Mouse (Mus musculus): ENCODE measurements around the gene Fam117a. TPM values are rescaled to one million over a fixed set of nuclear protein-coding genes. Genes with fewer than 3 reads are reported as not detected.
A peak's percentile ranks its signal among the peaks of the same experiment; 100 is the strongest.

The Fam117a gene
- total RNA-seq (2015) (62.5 and 73.3 TPM in 2 replicates), total RNA-seq (2017) (63.5 and 72.2 TPM in 2 replicates)

DNA sequence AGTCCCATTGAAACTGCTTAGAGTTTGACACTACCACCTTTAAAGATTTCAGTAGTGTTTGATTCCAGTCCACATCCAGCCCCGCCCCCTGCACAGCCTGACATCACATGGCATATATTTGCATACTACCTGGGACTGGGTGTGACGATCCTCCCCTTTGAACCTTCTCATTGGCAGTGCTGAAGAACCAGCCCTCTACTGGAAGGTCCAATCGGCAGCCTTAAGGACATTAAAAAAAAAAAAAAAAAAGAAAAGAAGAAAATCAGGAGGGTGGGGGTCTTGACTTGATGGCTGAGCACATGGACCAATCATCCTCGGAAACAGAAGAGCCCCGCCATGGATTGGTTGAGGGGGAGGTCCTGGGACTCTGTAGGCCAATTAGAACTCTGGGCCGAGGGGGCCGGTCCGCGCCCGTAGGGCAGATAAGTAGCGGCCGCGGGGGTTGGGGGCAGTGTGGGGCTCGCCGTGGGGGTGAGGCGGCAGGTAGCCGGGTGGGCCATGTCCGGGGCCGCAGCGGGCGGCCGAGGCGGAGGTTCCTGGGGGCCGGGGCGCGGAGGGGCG lies at the start of gene Fam117a:
Gene Fam117a, plus strand, starts transcription at position 451 of the 561 bp plus-strand sequence.
- peak; percentile 79 for ATAC-seq (ENCODE audit: poor library complexity, severe bottlenecking)

DNA sequence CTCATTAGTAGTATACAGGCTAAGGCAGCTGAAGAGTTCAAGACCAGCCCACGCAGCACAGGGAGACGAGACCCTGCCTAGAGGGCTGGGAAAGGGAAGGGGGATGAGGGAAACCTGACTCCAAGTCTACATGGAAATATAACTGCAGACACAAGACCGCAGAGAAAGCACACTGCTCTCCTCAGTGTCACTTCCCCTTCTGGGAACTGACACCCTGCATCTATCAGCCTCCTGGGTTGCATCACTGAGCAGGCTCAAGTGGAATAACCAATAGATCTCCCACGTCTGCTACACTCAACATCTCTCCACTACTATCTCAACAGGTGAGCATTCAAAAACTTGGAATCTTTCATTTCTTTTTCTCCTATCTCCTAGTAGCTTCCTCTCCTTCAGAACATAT lies 44.8 kb upstream of the Fam117a start:
- ATAC-seq (ENCODE audit: poor library complexity, severe bottlenecking): peak; percentile 88

DNA sequence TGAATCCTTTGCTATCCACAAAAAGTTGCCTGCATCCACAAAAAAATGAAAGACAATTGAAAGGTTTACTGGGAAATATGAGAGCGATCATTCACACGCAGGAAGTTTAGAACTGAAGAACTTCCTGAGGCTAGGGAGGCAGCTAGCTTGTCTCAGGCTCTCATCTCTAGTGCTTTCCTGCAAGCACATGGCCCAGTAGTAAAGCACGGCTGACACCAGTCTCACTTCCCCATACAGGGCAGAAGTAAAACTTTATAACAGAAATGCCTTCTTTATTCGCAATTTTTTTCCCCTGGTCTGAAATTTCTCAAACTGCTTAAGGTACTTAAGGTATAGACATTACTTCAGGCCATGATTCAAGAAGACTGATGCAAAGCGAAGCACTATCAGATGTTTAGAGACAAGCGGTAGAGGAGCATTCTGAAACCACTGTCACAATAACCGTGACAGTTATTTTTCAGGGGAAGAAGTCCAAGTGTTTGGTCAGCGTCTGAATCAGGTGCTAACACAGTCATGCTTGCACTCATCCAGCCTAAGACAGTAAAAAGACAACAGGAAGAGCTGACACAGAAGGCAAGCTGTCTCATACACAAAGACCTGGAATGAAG lies 43.7 kb upstream of the Fam117a start:
- peak; percentile 81 for ATAC-seq (ENCODE audit: poor library complexity, severe bottlenecking)

DNA sequence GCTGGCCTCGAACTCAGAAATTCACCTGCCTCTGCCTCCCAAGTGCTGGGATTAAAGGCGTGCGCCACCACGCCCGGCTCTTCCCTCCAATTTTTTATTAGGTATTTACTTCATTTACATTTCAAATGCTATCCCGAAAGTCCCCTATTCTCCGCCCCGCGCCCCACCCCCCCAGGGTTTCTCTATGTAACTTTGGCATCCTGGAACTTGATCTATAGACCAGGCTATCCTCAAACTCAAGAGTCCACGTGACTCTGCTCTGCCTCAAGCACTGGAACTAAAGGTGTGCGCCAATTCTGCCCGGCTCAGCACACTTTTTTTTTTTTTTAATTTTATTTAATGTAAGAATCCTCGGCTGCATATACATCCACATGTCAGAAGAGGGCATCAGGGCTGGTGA lies 41.1 kb upstream of the Fam117a start:
- ATAC-seq (ENCODE audit: poor library complexity, severe bottlenecking): no peak

DNA sequence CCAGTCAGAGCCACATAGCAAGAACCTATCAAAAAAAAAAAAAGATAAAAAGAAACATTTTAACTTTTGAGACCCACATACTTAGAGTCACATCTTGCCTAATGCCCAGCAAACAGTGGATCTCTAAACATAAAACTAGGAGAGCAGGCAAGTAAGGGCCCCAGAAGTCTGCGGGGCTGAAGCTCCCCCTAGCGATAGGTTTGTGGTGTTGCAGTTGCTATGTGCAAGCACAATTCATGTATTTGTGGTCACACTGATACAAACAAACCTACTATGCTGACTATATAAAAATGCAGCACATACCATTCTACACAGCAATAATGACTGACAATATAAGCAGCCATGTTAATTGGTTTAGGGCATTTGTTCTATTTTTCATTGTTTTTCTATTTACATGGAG lies 38.7 kb upstream of the Fam117a start:
- ATAC-seq (ENCODE audit: poor library complexity, severe bottlenecking): peak; percentile 89

DNA sequence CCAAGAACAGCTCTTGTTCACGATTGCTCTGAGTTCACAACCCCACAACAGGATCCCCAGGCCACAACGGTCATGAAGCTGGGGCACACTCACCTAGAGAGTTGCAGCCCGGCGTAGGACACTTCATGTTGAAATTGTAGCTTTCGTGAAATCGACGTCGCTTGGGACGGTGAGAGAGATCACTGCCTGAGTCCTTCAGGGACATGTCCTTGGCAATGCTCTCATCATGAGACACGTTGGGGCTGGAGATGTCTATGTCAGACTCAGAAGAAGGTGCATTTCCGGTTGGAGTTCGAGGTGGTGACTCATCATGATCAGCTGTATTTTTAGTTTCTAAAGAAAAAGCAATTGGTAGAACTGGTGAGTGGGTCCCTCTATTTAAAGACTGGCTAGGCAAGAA lies 36.9 kb upstream of the Fam117a start:
- ATAC-seq (ENCODE audit: poor library complexity, severe bottlenecking): no peak

DNA sequence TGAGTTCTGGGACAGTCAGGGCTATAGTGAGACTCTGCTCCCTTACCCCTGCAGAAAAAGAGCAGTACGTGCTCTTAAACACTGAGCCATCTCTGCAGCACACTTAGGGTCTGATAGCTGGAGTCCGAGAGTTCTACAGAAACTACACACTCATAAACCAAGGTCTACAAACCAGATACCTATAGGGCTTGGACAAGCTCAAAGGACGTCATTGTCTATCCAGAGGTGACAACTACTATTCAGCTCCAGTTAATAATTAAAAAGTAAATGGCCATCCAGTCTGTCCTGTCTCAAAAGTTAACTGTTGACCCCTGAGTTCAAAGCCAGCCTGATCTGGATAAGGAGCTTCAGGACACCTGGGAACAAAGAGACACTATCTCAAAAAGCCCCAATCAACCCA lies 35.0 kb upstream of the Fam117a start:
- no peak for ATAC-seq (ENCODE audit: poor library complexity, severe bottlenecking)

DNA sequence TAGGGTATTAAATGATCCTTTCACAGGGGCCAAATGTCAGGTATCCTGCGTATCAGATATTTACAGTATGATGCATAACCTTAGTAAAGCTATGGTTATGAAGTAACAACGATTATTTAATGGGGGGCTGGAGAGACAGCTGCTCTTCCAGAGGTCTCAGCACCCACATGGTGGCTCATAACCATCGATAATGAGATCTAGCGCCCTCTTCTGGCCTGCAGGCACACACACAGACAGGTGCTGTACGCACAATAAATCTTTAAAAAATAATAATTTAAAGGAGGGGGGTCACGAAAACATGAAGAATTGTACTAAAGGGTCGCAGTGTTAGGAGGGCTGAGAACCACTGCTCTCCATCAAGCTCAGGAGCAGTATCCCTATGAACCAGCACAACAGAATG lies 31.2 kb upstream of the Fam117a start:
- no peak for ATAC-seq (ENCODE audit: poor library complexity, severe bottlenecking)

DNA sequence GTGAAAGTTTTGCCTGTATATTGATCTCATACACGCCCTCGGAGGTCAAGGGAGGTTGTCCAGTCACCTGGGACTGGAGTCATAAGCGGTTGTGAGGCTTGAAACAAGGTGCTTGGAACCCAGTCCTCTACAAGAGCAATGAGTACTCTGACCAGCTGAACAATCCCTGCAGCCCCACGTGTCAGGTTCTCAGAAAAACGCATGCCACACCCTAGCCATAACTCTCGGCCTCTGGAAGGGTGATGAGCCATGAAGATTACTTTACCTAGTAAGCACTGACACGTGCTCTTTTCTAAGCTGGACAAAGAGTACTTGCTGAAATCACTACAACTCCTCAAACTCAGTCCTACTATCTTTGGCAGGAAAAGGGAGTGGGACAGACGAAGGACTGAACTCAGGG lies 29.3 kb upstream of the Fam117a start:
- no peak for ATAC-seq (ENCODE audit: poor library complexity, severe bottlenecking)

DNA sequence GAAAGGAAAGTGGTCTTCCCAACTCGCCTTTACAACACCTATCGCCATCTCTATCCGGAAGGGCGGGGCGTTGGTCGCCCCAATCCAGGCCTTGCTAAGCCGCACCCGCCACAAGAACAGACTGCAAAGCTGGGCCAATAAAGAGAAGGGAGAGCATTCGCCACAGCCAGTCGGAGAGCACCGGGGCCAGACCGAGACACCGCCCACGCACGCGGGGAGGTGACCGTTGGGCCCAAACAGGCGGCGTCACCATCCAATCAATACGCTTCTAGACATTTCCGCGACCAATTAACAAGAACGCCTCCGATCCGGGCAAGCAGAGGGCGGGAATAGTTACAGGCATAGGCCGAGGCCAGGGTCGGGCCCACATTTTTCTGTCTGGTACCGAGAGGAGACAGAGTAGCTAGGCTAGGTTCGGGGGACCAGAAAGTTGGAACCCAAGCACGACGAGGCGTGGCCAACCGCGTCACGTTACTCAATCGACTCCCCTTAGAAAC lies 27.3 kb upstream of the Fam117a start:
- peak; percentile 91 for ATAC-seq (ENCODE audit: poor library complexity, severe bottlenecking)

DNA sequence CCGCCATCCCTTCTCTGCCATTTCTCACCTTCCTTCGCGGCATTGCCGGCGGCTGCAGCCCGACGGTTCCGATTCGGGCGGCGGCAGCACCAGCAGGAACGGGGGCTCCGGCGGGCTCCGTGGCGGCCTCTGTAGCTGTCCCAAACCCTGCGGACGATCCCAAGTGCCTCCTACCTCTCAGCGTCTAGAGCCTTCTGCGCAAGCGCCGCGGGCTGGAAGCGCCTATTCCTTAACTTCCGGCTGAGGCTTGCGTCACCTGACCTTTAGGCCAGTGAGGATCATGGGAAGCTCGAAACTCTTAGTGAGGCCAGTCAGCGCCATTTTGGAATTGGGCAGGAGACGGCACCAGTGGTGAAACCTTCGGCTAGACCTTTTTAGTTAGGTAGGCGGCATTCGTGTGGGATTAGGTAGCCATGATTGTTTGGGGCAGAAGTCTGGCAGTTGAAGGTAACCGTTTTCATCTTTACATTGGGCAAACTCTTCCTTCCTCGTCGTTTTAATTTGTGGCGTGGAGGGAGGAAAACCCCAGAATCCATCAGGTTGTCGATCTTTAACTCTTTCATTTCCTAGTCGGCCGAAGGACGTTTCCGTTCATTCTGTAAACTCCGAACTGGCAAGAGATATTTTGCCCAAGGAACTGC lies 26.7 kb upstream of the Fam117a start, which contains the start of gene Kat7:
Gene Kat7, minus strand, starts transcription at position 240 of the 641 bp plus-strand sequence.
- ATAC-seq (ENCODE audit: poor library complexity, severe bottlenecking): peak; percentile 84

DNA sequence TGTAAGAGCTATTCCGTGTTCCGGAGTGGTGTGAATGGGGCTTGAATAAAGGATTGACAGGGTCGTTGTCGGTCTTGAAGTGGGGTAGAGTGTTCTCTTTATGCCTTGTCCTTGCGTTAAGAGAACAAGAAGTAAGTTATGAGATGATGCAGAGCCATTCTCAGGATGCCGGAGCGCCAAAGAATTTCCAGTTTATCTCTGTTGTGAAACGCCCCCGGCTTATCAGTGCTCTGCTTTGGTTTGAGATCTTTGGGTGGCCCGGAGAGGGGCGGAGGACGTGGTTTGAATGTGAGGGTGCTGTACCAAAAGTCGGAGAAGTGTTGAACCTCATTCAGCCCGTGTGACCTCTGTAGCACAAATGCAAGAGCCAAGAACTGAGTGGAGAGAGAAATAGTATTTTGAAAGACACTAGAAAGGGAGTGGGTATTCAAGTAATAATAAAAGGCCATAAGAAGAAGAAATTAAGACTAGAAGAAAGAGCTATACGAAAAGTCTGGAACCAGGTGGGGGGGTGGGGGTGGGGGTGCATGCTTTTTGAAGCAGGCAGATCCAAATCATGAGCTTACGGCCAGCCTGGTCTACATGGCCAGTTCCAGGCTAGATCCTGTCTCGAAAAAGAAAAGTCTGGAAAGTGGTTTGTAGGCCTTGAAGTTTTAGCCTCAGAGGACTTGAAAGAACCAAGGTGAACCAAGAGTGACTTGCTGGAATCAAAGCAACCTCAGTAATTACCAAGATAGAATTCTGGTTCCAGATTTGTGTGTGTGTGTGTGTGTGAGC lies 26.0 kb upstream of the Fam117a start:
- ATAC-seq (ENCODE audit: poor library complexity, severe bottlenecking): 0 out of 2 replicates have a peak, but pooled peaks have one; percentile 0

DNA sequence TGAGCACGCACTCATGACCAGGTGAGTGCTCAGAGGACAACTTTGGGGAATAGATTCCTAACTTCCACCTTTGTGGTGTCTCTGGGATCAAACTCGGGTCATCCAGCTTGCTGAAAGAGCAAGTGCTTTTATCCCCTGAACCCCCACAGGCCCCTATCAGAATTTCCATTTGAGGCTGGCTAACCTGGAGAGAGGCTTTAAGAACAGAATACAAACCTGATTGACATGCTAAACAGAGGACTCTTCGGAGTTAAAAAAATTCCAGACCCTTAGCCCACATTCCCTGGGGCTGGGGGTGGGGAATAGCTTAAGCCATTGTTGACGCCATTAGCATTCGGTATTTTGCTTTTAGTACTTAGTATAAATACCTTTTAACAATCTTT lies 25.4 kb upstream of the Fam117a start:
- ATAC-seq (ENCODE audit: poor library complexity, severe bottlenecking): no peak

DNA sequence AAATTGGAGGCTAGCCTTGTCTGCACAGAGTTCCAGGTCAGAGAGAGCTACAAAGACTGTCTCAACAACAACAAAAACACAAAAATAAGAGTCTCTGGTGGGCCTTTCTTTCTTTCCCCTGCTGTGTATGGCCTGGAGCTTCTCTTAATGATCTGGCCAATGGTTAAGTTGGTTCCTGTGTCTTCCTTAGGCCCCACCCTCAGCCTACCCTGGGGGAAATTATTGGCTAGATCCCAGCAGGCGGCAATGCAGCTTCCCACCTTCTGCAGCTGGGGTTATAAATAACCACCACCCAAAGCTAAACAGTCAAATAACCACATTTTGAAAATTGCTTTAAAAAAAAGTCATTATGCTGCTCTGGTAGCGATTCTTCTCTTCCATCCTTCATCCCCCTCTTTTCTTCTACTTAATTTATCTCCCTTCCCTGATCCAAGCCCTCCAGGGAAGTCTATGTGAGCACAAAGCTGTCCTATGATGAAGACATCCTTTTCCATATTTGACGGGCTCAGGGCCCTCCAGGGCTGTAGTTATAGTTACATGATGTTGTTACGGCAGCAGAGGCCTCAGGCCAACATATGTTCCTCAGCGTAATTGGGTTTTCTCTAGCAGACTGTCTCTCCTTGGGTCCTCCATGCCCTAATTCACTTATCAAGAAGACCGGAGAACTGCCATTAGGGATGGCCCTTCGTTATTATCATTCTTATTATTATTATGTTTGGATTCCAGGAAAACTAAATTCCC lies 21.4 kb upstream of the Fam117a start:
- no peak for ATAC-seq (ENCODE audit: poor library complexity, severe bottlenecking)

DNA sequence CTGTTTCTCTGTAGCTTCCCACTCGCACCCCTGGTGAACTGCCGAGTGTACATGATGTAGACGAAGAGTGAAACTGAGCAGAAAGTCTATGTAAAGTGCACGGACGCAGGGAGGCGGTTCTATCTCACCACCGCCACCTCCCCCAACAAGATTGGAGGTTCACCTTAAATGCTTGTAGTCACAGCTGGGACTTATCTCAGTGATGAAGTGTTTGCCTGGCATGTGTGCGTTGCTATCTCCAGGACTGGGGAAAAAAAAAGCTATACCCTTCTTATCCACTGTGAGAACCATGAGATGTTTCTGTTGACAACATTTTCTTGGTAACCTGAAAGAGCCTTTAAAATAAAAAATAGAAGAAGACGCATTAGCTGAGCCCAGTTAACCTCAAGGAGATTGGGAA lies 18.7 kb upstream of the Fam117a start:
- ATAC-seq (ENCODE audit: poor library complexity, severe bottlenecking): no peak

DNA sequence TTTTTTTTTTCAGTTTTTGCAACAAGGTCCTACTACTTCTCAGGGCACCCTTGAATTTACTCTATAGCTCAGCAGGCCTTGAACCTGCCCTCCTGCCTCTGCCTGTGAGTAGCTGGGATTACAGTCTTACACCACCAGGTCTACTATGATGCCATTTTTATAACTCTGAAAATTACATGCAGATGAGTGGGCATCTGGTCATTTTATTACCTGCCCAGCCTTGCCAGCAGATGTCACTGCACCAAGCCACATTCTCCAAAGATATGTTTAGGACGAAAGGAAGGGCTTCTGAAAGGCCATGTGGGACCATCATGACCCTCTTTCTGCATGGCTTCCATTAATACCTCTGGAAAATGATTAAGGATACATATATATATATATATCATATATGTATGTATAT lies 17.3 kb upstream of the Fam117a start:
- peak; percentile 60; the same call in 1 of the 2 replicates for ATAC-seq (ENCODE audit: poor library complexity, severe bottlenecking)

DNA sequence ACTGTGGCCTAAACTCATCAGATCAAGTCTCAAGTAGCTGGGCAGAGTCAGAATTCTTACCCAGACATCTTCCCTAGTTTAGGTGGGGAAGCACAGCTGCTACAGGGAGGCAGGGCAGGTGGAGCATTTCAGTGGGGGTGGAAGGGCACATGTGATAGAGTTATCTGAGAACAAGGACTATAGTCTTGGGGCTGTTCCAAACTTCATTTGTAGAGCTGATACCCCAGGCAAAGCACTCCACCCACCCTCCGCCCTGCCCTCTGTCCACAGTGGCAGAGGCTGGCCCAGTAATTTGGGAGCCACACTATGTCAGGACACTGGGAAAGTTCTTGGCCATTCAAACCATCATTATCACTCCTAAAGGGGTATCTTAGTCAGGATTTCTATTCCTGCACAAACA lies 16.8 kb upstream of the Fam117a start:
- ATAC-seq (ENCODE audit: poor library complexity, severe bottlenecking): no peak

DNA sequence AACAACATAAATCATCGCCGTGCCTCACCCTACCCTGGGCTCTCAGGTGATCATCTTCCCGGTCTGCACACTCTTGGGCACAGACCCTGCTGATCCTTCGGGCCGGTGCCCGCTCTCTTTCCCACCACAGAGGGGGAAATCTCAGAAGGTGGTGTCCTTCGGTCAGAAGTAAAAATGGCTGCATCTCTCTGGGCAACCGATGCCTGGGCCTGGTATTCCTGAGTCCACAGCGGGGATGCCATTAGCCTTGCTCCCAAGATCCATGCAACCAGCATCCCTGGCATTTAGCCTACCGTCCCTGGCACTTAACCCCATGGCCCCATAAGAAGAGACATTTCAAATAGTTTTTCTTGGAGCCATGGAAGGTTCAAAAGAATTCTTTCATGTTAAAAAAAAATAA lies 12.6 kb upstream of the Fam117a start:
- no peak for ATAC-seq (ENCODE audit: poor library complexity, severe bottlenecking)

DNA sequence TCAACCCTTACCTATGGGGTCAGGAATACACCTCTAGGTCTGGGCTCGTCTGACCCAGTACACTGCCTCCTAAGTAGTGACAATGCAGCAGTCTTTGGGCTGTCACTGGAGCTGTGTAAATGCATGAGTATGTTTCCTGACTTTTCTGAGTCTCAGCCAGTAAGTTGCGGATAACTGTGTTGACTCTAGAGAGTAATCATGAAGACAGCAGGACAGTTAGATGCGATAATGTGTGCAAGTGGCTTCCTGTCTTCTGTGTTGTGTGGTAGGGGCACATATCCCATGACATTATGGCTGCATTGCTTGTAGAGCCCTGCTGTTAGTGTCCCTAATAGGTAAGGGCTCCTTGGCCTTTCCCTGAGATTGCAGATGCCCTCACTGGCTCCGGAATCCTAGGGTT lies 11.0 kb upstream of the Fam117a start:
- ATAC-seq (ENCODE audit: poor library complexity, severe bottlenecking): no peak

DNA sequence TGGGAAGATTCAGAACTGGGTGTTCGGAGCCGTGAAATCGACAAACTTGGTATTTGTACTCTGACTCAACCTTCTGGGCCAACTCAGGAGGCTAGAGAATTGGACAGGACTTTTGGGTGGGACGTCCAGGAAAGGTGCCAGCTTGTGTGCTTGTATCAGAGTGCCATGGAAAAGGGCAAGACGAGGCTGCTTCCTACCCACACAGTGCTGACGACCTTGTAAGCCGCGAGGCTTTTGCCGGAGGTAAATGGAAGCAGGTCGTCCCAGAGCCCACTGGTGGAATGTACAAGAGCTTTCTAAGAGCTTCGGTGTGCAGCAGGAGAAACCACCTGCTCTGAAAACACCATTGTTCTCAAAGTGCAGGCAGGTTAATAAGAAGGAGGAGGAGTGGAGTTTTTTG lies 10.6 kb upstream of the Fam117a start:
- ATAC-seq (ENCODE audit: poor library complexity, severe bottlenecking): no peak

DNA sequence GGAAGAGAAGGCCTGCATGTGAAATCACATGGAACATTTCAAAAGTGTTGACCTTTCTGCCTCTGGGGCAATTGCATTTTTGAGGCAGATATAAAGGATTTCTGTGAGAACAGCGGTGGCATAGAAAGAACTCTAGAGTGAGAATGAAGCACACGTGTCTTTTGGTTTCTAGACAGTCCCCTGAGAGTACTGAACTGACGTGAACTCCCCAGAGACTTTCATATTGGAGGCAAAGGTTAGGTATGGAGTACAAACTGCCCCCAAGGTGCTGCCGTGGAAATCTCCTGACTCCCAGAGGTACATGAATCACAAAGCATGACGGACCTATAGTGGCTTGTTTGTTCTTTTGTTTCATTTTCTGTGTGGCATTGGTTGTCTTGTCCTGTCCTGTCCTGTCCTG lies 8.2 kb upstream of the Fam117a start:
- no peak for ATAC-seq (ENCODE audit: poor library complexity, severe bottlenecking)

All from megakaryocyte, adult 5-6 weeks (primary cell).